7 mouse cellular contexts compared by ENCODE assay signal in the genomic region with DNA sequence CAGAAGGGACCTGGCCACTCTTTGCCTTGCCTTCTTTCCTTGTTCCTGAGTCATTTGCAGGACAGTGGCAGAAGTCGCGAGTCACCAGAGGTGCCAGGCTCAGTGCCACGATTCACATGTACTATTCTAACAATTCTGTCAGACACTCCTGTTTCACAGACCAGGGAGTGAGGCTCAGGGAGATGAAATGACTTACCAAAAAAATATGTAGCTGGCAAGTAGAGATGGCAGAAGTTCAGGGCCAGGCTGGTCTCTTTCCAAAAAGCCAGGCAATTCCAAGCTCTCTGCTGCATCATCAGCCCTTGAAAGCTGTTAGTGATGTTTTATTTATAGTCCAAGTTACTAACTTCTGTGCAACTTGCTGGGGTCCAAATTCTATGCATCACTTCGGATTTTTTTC.
DNase-seq lines count a peak whose midpoint lies in the region; TF ChIP-seq lines count a peak whose summit lies in the region.

No protein-coding gene starts in this region.

- no peak for TF ChIP-seq CTCF in lung, adult 2 months (IDR thresholded peaks at IDR 0.05; ENCODE audit: insufficient read depth, low read length)
- TF ChIP-seq CTCF in thymus, adult 2 months (IDR thresholded peaks at IDR 0.05; ENCODE audit: borderline replicate concordance, control insufficient read depth, extremely low read depth, insufficient read depth, low read length, poor library complexity), result no peak

- 49% methylated on average over 4 of the region's 4 CpGs for WGBS in lung, adult 2 months
- 83% methylated on average over 4 of the region's 4 CpGs for WGBS in thymus, adult 2 months

- no peak for TF ChIP-seq POLR2A in lung, adult 2 months (IDR thresholded peaks at IDR 0.05; ENCODE audit: borderline replicate concordance, extremely low read depth, low read depth, low read length)
- TF ChIP-seq POLR2A in thymus, adult 2 months (IDR thresholded peaks at IDR 0.05; ENCODE audit: control insufficient read depth, extremely low read depth, insufficient read depth, low read length, poor library complexity), result no peak

- H3K27me3 ChIP-seq in thymus, adult 2 months (ENCODE audit: control insufficient read depth, insufficient read depth, low read length), result no peaks in the 10 kb centered on the region

- no peak overlapping the region for H3K27ac ChIP-seq in thymus, adult 2 months (ENCODE audit: control insufficient read depth, insufficient read depth, low read length)

- intact Hi-C loops in heart, postnatal 14 days (cut with DNase I), result no loop called here

- H3K4me1 ChIP-seq in lung, adult 2 months (ENCODE audit: control insufficient read depth, insufficient read depth, low read length), result no peaks in the 10 kb centered on the region; the same call in 1 of the 2 replicates
- no peaks in the 10 kb centered on the region for H3K4me1 ChIP-seq in thymus, adult 2 months (replicated peaks; ENCODE audit: control insufficient read depth, insufficient read depth, low read length)

- DNase-seq in left cerebral cortex, adult 18-20 months (ENCODE audit: low spot score in 2 of 2), result peak; percentile 10 to 47
- DNase-seq in left cerebral cortex, adult 11 months (ENCODE audit: low spot score), result no peak
- peak; percentile 18 for DNase-seq in brain, embryonic 18.5 days (ENCODE audit: low read depth, low spot score)
- DNase-seq in heart, postnatal 14 days, result peak; percentile 45 to 76
- DNase-seq in lung, adult 2 months, result peak; percentile 6
- DNase-seq in thymus, adult 2 months, result no peak
- DNase-seq in yolk sac, embryonic 10.5 days (ENCODE audit: low spot score), result no peak

- no peaks in the 10 kb centered on the region for H3K36me3 ChIP-seq in thymus, adult 2 months (ENCODE audit: control insufficient read depth, insufficient read depth, low read length)

- H3K4me3 ChIP-seq in lung, adult 2 months (replicated peaks; ENCODE audit: extremely low read depth, low read depth, low read length), result no peak overlapping the region
- no peak overlapping the region for H3K4me3 ChIP-seq in thymus, adult 2 months (ENCODE audit: control insufficient read depth, insufficient read depth, low read length)

Comparison
In these comparisons a context has a peak if more than half of its experiments do, and no peak if none do; other contexts are left out.
1. DNase-seq: peak in left cerebral cortex, adult 18-20 months (2 of 2), brain, embryonic 18.5 days (single experiment), heart, postnatal 14 days (2 of 2) and lung, adult 2 months (single experiment); none in left cerebral cortex, adult 11 months (single experiment), thymus, adult 2 months (single experiment) and yolk sac, embryonic 10.5 days (single experiment).